15 mouse cellular contexts compared by ENCODE assay signal in the genomic region with DNA sequence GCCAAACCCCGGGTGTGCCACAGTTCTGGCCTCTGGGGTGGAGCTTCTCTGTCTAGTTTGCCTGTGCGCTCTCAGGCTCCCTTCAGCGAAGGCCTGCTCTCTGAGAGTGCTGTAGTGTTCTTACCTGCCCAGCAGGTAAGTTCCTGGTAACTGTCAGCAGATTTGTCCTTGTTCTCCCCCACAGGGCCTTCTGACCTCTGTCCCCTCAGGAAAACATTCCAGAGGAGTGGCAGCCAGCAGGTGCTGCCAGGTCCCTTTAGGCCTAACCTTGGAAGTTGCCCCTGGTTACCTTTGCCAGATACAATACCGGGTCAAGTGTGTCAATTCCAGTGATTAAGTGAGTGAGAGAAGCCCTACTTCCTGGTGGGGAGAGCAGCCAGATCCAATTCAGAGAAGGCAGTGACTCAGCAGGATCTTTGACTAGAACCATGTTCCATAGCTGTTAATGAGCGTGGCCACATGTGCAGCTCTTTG. TPM values are rescaled to one million over a fixed set of nuclear protein-coding genes. Genes with fewer than 3 reads are reported as not detected.
A peak's percentile ranks its signal among the peaks of the same experiment; 100 is the strongest.
DNase-seq lines count a peak whose midpoint lies in the region; ATAC-seq and TF ChIP-seq lines count a peak whose summit lies in the region.
"Had no signal": no experiment of that assay in that cellular context is flagged by ENCODE, and none has a peak within 500 bp of the region (broad histone marks: within the 10 kb centered on the region; RNA-seq: fewer than 3 reads in every experiment).

No protein-coding gene starts in this region.

- WGBS in kidney, embryonic 16.5 days: 82% methylated on average over 5 of the region's 5 CpGs
- 58% methylated on average over 5 of the region's 5 CpGs for WGBS in lung, postnatal 0 days
- WGBS in forebrain, embryonic 14.5 days: 85% methylated on average over 5 of the region's 5 CpGs

- no peaks in the 10 kb centered on the region for H3K36me3 ChIP-seq in kidney, embryonic 16.5 days (ENCODE audit: insufficient read depth, low read length)
- H3K36me3 ChIP-seq in lung, postnatal 0 days (ENCODE audit: insufficient read depth, low read length): no peaks in the 10 kb centered on the region
- no peaks in the 10 kb centered on the region for H3K36me3 ChIP-seq in forebrain, embryonic 14.5 days (ENCODE audit: control insufficient read depth, insufficient read depth, low read length)
- H3K36me3 ChIP-seq: limb, embryonic 10.5 days had no signal

- DNase-seq in 416B (ENCODE audit: low read depth): peak; percentile 40
- peak; percentile 92 for DNase-seq in R1 (ENCODE audit: low read depth, low spot score)
- DNase-seq in lung, postnatal 0 days (ENCODE audit: low spot score): peak; percentile 61
- no peak for DNase-seq in forebrain, embryonic 14.5 days (ENCODE audit: low spot score)
- DNase-seq in left cerebral cortex, postnatal 25 days (ENCODE audit: low spot score in 2 of 2): no peak
- no peak for DNase-seq in adrenal gland, adult 2 months
- DNase-seq: gastrocnemius, postnatal 10 days; heart, postnatal 14 days; spleen, adult 18-20 months; thymus, postnatal 14 days had no signal

- no peak for TF ChIP-seq CTCF in lung, postnatal 0 days (IDR thresholded peaks at IDR 0.05)

- no peak for TF ChIP-seq EP300 in lung, postnatal 0 days (IDR thresholded peaks at IDR 0.05)

- H3K27ac ChIP-seq in kidney, embryonic 16.5 days (ENCODE audit: low read length): no peak overlapping the region
- H3K27ac ChIP-seq in lung, postnatal 0 days (ENCODE audit: low read length): peak overlapping the region; percentile 8
- H3K27ac ChIP-seq in forebrain, embryonic 14.5 days (ENCODE audit: low read depth, low read length): no peak overlapping the region
- H3K27ac ChIP-seq: layer of hippocampus, adult 2 months; limb, embryonic 10.5 days had no signal

- H3K9me3 ChIP-seq in kidney, embryonic 16.5 days (ENCODE audit: low read length): no peaks in the 10 kb centered on the region
- no peaks in the 10 kb centered on the region for H3K9me3 ChIP-seq in lung, postnatal 0 days (ENCODE audit: low read length)
- no peaks in the 10 kb centered on the region for H3K9me3 ChIP-seq in forebrain, embryonic 14.5 days (replicated peaks; ENCODE audit: control insufficient read depth, low read length)
- H3K9me3 ChIP-seq: limb, embryonic 10.5 days; megakaryocyte, embryonic 14.5 days had no signal

- H3K4me2 ChIP-seq in kidney, embryonic 16.5 days (replicated peaks; ENCODE audit: low read depth, low read length): no peak overlapping the region
- H3K4me2 ChIP-seq in lung, postnatal 0 days (replicated peaks; ENCODE audit: low read depth, low read length): no peak overlapping the region
- H3K4me2 ChIP-seq in forebrain, embryonic 14.5 days (ENCODE audit: low read length): no peak overlapping the region

- no peak overlapping the region for H3K4me3 ChIP-seq in kidney, embryonic 16.5 days (ENCODE audit: low read length)
- H3K4me3 ChIP-seq in lung, postnatal 0 days (ENCODE audit: low read depth, low read length): no peak overlapping the region
- H3K4me3 ChIP-seq in forebrain, embryonic 14.5 days (ENCODE audit: low read depth, low read length): no peak overlapping the region
- H3K4me3 ChIP-seq: layer of hippocampus, adult 2 months; limb, embryonic 10.5 days; megakaryocyte, embryonic 14.5 days had no signal

- intact Hi-C loops in left cerebral cortex, postnatal 25 days (cut with DNase I): no loop called here

- peak; percentile 42; the same call in 1 of the 2 replicates for ATAC-seq in kidney, embryonic 16.5 days (ENCODE audit: low FRiP score, low TSS enrichment)
- peak; percentile 86 for ATAC-seq in lung, postnatal 0 days
- ATAC-seq in megakaryocyte, adult 5-6 weeks (ENCODE audit: poor library complexity, severe bottlenecking): no peak
- ATAC-seq in forebrain, embryonic 14.5 days: no peak

- peaks cover 11% of the 10 kb centered on the region for H3K4me1 ChIP-seq in kidney, embryonic 16.5 days (ENCODE audit: insufficient read depth, low read length)
- H3K4me1 ChIP-seq in lung, postnatal 0 days (ENCODE audit: insufficient read depth, low read depth, low read length): no peaks in the 10 kb centered on the region; the same call in 1 of the 2 replicates
- no peaks in the 10 kb centered on the region for H3K4me1 ChIP-seq in forebrain, embryonic 14.5 days (ENCODE audit: control insufficient read depth, insufficient read depth, low read length)

- no peak overlapping the region for H3K9ac ChIP-seq in kidney, embryonic 16.5 days (replicated peaks; ENCODE audit: low read length)
- H3K9ac ChIP-seq in lung, postnatal 0 days (replicated peaks; ENCODE audit: low read depth): no peak overlapping the region
- no peak overlapping the region for H3K9ac ChIP-seq in forebrain, embryonic 14.5 days (ENCODE audit: low read length)

- H3K27me3 ChIP-seq in kidney, embryonic 16.5 days (ENCODE audit: insufficient read depth, low read length): no peaks in the 10 kb centered on the region
- H3K27me3 ChIP-seq in lung, postnatal 0 days (replicated peaks; ENCODE audit: insufficient read depth, low read length): no peaks in the 10 kb centered on the region
- no peaks in the 10 kb centered on the region for H3K27me3 ChIP-seq in forebrain, embryonic 14.5 days (replicated peaks; ENCODE audit: control insufficient read depth, insufficient read depth, low read length)
- H3K27me3 ChIP-seq: megakaryocyte, embryonic 14.5 days had no signal

RNA-seq across cellular contexts. Expression of gene Map7, which starts 38.6 kb away (rescaled TPM):
- 32.3 and 33.9 TPM in 2 replicates for polyA plus RNA-seq in kidney, embryonic 16.5 days (2015; fragmentation: Nextera tagmentation; extraction: Ambion mirVana)
- polyA plus RNA-seq in lung, postnatal 0 days (2015; fragmentation: Nextera tagmentation; extraction: Ambion mirVana): 12.9 and 14.4 TPM in 2 replicates
- total RNA-seq in megakaryocyte, adult 5-6 weeks (2015): 2.3 and 2.7 TPM in 2 replicates
- total RNA-seq in megakaryocyte, adult 5-6 weeks (2017): 3.1 and 3.8 TPM in 2 replicates
- polyA plus RNA-seq in forebrain, embryonic 14.5 days (2014; fragmentation: Nextera tagmentation; extraction: Ambion mirVana): 2.7 and 3.3 TPM in 2 replicates
- 100 to 1,000 TPM in 1 of 2 experiments, 10 to 100 TPM in 1; 97.9 to 111 TPM for total RNA-seq in left cerebral cortex, postnatal 25 days (2021)
- total RNA-seq in adrenal gland, adult 2 months (2021): 10 to 100 TPM; 14.6 to 18.1 TPM
- polyA plus RNA-seq in adrenal gland, adult 2 months (2012; rRNA removed): 8.9 TPM in 2 replicates

Comparison
In these comparisons a context has a peak if more than half of its experiments do, and no peak if none do; other contexts are left out.
1. DNase-seq: peak in 416B (single experiment), R1 (single experiment) and lung, postnatal 0 days (single experiment); none in forebrain, embryonic 14.5 days (single experiment), left cerebral cortex, postnatal 25 days (0 of 2) and adrenal gland, adult 2 months (single experiment).
2. ATAC-seq: peak in kidney, embryonic 16.5 days (single experiment) and lung, postnatal 0 days (single experiment); none in megakaryocyte, adult 5-6 weeks (single experiment) and forebrain, embryonic 14.5 days (single experiment).